Mouse (Mus musculus) bone marrow macrophage, adult 2 months (primary cell): ENCODE data around the gene Kcnq1.

Experiments used
- CTCF ChIP-seq: IDR thresholded peaks from 2 replicates; pipeline ENCODE4 v1.5.1; 2012; ENCODE audit warnings: low read depth, mild to moderate bottlenecking, low read length, moderate library complexity
- POLR2A ChIP-seq: IDR thresholded peaks from 2 replicates; pipeline ENCODE4 v1.6.1; 2012; ENCODE audit warnings: mild to moderate bottlenecking, low read depth, low read length, borderline replicate concordance

- TF ChIP-seq CTCF, result no peak
- TF ChIP-seq POLR2A, result no peak
Observed at GRCm38 (mm10) chr7:143329110-143329810, 223.1 kb downstream of the Kcnq1 start.
